Mouse (Mus musculus) lung, postnatal 0 days (tissue): ENCODE results near the gene Bsdc1. TPM values are rescaled to one million over a fixed set of nuclear protein-coding genes. Genes with fewer than 3 reads are reported as not detected.
A peak's percentile ranks its signal among the peaks of the same experiment; 100 is the strongest.

Experiments
- ATAC-seq: fragments of 200-750 bp; cut with Nextera tagmentation; 2 replicates; pipeline ENCODE4 v1.8.0; 2017; ENCODE audit warnings: moderate library complexity
- DNase-seq: peaks from one replicate; pipeline ENCODE4 v3.0.0-alpha.2; 2016; ENCODE audit warnings: low spot score
- H3K27ac ChIP-seq: fragments of 300-500 bp; sonication (generic); 2 replicates; pipeline ENCODE4 v1.5.1; 2014; ENCODE audit warnings: antibody characterized with exemption, mild to moderate bottlenecking, low read length, mixed read lengths
- H3K27me3 ChIP-seq: fragments of 300-500 bp; sonication (generic); replicated peaks from 2 replicates; pipeline ENCODE4 v1.6.1; 2014; ENCODE audit warnings: low read length, mixed read lengths; ENCODE audit not compliant: insufficient read depth
- H3K36me3 ChIP-seq: fragments of 300-500 bp; sonication (generic); 2 replicates; pipeline ENCODE4 v1.6.1; 2014; ENCODE audit warnings: low read length, mixed read lengths; ENCODE audit not compliant: insufficient read depth
- H3K4me1 ChIP-seq: fragments of 300-500 bp; sonication (generic); 2 replicates; pipeline ENCODE4 v1.6.1; 2014; ENCODE audit warnings: antibody characterized with exemption, low read depth, low read length, mixed read lengths; ENCODE audit not compliant: insufficient read depth
- H3K4me2 ChIP-seq: fragments of 300-500 bp; sonication (generic); replicated peaks from 2 replicates; pipeline ENCODE4 v1.6.1; 2014; ENCODE audit warnings: low read depth, mild to moderate bottlenecking, low read length, moderate library complexity, mixed read lengths
- H3K4me3 ChIP-seq: fragments of 300-500 bp; sonication (generic); 2 replicates; pipeline ENCODE4 v1.5.1; 2014; ENCODE audit warnings: low read depth, low read length
- H3K9ac ChIP-seq: fragments of 300-500 bp; sonication (generic); replicated peaks from 2 replicates; pipeline ENCODE4 v1.6.1; 2014; ENCODE audit warnings: low read depth, mild to moderate bottlenecking
- H3K9me3 ChIP-seq: fragments of 300-500 bp; sonication (generic); 2 replicates; pipeline ENCODE4 v1.6.1; 2016; ENCODE audit warnings: low read length, mixed read lengths
- CTCF ChIP-seq: IDR thresholded peaks from 2 replicates; pipeline ENCODE4 v1.5.1; 2016; ENCODE audit warnings: antibody characterized with exemption, mild to moderate bottlenecking
- EP300 ChIP-seq: IDR thresholded peaks from 2 replicates; pipeline ENCODE4 v1.6.1; 2016; ENCODE audit warnings: antibody characterized with exemption, mild to moderate bottlenecking, control low read depth
- WGBS: fragments of 180-500 bp; shearing (Covaris S2); extraction: QIAGEN DNeasy Blood & Tissue Kit; methylation state at CpG from one replicate; pipeline ENCODE4 v1.1.7; 2014; 5-methylcytosine and 5-hydroxymethylcytosine counted together
- polyA plus RNA-seq: library from polyadenylated mRNA; unstranded; fragments of >200 nt; fragmentation: Nextera tagmentation; extraction: Ambion mirVana; gene quantifications from 2 replicates; pipeline ENCODE4 v1.2.1, GENCODE M21; 2015

The Bsdc1 gene
- polyA plus RNA-seq, 1 experiment from 2014 or later: 29.0 TPM

GRCm38 (mm10) chr4:129495672-129496562 is 34.5 kb downstream of the Bsdc1 start:
- Histone ChIP-seq H3K4me3 (no peak overlapping the region), H3K9ac (no peak overlapping the region), H3K4me1 (peaks cover 8% of the 10 kb centered on the region; the same call in 1 of the 2 replicates), H3K27ac (peak overlapping the region; percentile 64), H3K4me2 (0 out of 2 replicates have a peak overlapping the region, but pooled peaks have one; percentile 25), H3K27me3 (peaks cover 2% of the 10 kb centered on the region; the same call in 1 of the 2 replicates), H3K9me3 (no peaks in the 10 kb centered on the region), H3K36me3 (no peaks in the 10 kb centered on the region)
- TF ChIP-seq CTCF (peak; percentile 62), EP300 (no peak)
- DNase-seq (peak; percentile 52), ATAC-seq (no peak)
- WGBS: 26% methylated on average over 16 of the region's 16 CpGs

GRCm38 (mm10) chr4:129496631-129497030 is 35.2 kb downstream of the Bsdc1 start:
- H3K27ac ChIP-seq: peak overlapping the region; percentile 64
- TF ChIP-seq CTCF (no peak), EP300 (peak; percentile 49; the same call in 1 of the 2 replicates)
- WGBS: 19% methylated on average over 6 of the region's 6 CpGs
- H3K4me1 ChIP-seq: peaks cover 3% of the 10 kb centered on the region; the same call in 1 of the 2 replicates
- no peak overlapping the region for H3K4me3 ChIP-seq
- H3K9ac ChIP-seq: no peak overlapping the region
- H3K4me2 ChIP-seq: 0 out of 2 replicates have a peak overlapping the region, but pooled peaks have one; percentile 25
- ATAC-seq (peak; percentile 46), DNase-seq (peak; percentile 73)
- H3K36me3 ChIP-seq: no peaks in the 10 kb centered on the region
- H3K27me3 ChIP-seq: no peaks in the 10 kb centered on the region
- H3K9me3 ChIP-seq: no peaks in the 10 kb centered on the region

- Histone ChIP-seq H3K4me2 (no peak overlapping the region), H3K9ac (no peak overlapping the region), H3K27me3 (no peaks in the 10 kb centered on the region), H3K4me1 (0 out of 2 replicates have a peak, but pooled peaks cover 3% of the 10 kb centered on the region), H3K4me3 (no peak overlapping the region), H3K9me3 (no peaks in the 10 kb centered on the region), H3K27ac (no peak overlapping the region), H3K36me3 (no peaks in the 10 kb centered on the region)
- 55% methylated on average over 3 of the region's 3 CpGs for WGBS
- DNase-seq: no peak
- no peak for ATAC-seq
- TF ChIP-seq EP300 (no peak), CTCF (no peak)
These were observed 37.6 kb downstream of the Bsdc1 start for GRCm38 (mm10) chr4:129498941-129499340.

- H3K9me3 ChIP-seq: no peaks in the 10 kb centered on the region
These were observed 38.6 kb downstream of the Bsdc1 start for GRCm38 (mm10) chr4:129500017-129500416.

GRCm38 (mm10) chr4:129500607-129501566 is 39.5 kb downstream of the Bsdc1 start:
- Histone ChIP-seq H3K36me3 (no peaks in the 10 kb centered on the region), H3K9me3 (no peaks in the 10 kb centered on the region), H3K27me3 (no peaks in the 10 kb centered on the region), H3K4me1 (0 out of 2 replicates have a peak, but pooled peaks cover 3% of the 10 kb centered on the region), H3K4me3 (peak overlapping the region; percentile 53), H3K9ac (peak overlapping the region; percentile 65), H3K4me2 (peak overlapping the region; percentile 73), H3K27ac (peak overlapping the region; percentile 94)
- TF ChIP-seq CTCF (peak; percentile 6; the same call in 1 of the 2 replicates), EP300 (no peak)
- WGBS: 1% methylated on average over 47 of the region's 49 CpGs
- peak; percentile 93 for ATAC-seq
- DNase-seq: peak; percentile 94

More at GRCm38 (mm10) chr4:129500017-129500416, 38.6 kb downstream of the Bsdc1 start:
- H3K27me3 ChIP-seq: no peaks in the 10 kb centered on the region
- H3K4me1 ChIP-seq: 0 out of 2 replicates have a peak, but pooled peaks cover 3% of the 10 kb centered on the region
- no peaks in the 10 kb centered on the region for H3K36me3 ChIP-seq
- no peak overlapping the region for H3K4me3 ChIP-seq
- TF ChIP-seq CTCF (no peak), EP300 (no peak)
- H3K9ac ChIP-seq: no peak overlapping the region
- no peak for DNase-seq
- WGBS: 75% methylated on average over 8 of the region's 8 CpGs
- H3K4me2 ChIP-seq: peak overlapping the region; percentile 73
- H3K27ac ChIP-seq: peak overlapping the region; percentile 94; the same call in 1 of the 2 replicates
- ATAC-seq: no peak
